Mouse (Mus musculus): ENCODE data around the gene Elmo1. TPM values are rescaled to one million over a fixed set of nuclear protein-coding genes. Genes with fewer than 3 reads are reported as not detected.

Elmo1 gene
- polyA plus RNA-seq, 1 experiment from 2014 or later: 9.5 TPM

- no peak for ATAC-seq (ENCODE audit: extremely low read depth, insufficient number of reproducible peaks, low FRiP score, low TSS enrichment)
- no peaks in the 10 kb centered on the region for H3K9me3 ChIP-seq
- 74% methylated on average over 7 of the region's 7 CpGs for WGBS
Observed at GRCm38 (mm10) chr13:20335889-20336497, 245.6 kb downstream of the Elmo1 start.

DNA sequence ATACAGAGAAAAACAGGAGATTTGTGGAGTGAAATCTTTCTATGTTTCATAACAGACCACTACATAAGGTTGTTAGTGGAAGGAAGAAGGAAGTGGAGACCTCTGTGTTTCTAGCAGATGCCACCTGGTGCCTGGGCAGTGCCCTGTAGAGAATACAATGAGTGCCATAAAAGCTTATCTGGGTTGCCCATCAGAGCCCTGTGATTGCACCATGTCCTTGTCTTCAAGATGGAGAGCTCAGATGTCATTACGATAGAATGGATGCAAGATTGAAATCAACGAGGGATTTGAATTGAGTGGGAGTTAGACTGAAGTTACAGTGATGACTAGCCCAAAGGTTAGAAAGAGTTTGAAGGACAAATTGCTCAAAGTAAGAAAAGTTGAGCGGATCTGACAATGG lies 252.5 kb downstream of the Elmo1 start:
- Histone ChIP-seq H3K36me3 (no peaks in the 10 kb centered on the region), H3K4me3 (no peak overlapping the region), H3K9ac (no peak overlapping the region), H3K4me2 (no peak overlapping the region), H3K27me3 (replicated peaks) (no peaks in the 10 kb centered on the region), H3K9me3 (no peaks in the 10 kb centered on the region), H3K4me1 (no peaks in the 10 kb centered on the region), H3K27ac (replicated peaks) (no peak overlapping the region)
- WGBS: 83% methylated on average over 3 of the region's 3 CpGs
- no peak for ATAC-seq (ENCODE audit: extremely low read depth, insufficient number of reproducible peaks, low FRiP score, low TSS enrichment)

More at GRCm38 (mm10) chr13:20335889-20336497, 245.6 kb downstream of the Elmo1 start:
- Histone ChIP-seq H3K4me1 (no peaks in the 10 kb centered on the region), H3K36me3 (no peaks in the 10 kb centered on the region), H3K9ac (no peak overlapping the region), H3K4me3 (no peak overlapping the region), H3K27me3 (replicated peaks) (no peaks in the 10 kb centered on the region), H3K4me2 (no peak overlapping the region), H3K27ac (replicated peaks) (no peak overlapping the region)

GRCm38 (mm10) chr13:20349754-20350153 lies 259.4 kb downstream of the Elmo1 start:
- WGBS: 83% methylated on average over 1 of the region's 1 CpGs

GRCm38 (mm10) chr13:20352631-20353030 lies 262.2 kb downstream of the Elmo1 start:
- H3K4me3 ChIP-seq: no peak overlapping the region
- WGBS: 88% methylated on average over 2 of the region's 2 CpGs
- ATAC-seq (ENCODE audit: extremely low read depth, insufficient number of reproducible peaks, low FRiP score, low TSS enrichment): no peak
- H3K27ac ChIP-seq (replicated peaks): no peak overlapping the region
- no peak overlapping the region for H3K9ac ChIP-seq
- H3K36me3 ChIP-seq: no peaks in the 10 kb centered on the region
- H3K9me3 ChIP-seq: no peaks in the 10 kb centered on the region
- no peak overlapping the region for H3K4me2 ChIP-seq
- H3K4me1 ChIP-seq: peaks cover 14% of the 10 kb centered on the region
- no peaks in the 10 kb centered on the region for H3K27me3 ChIP-seq (replicated peaks)

More at GRCm38 (mm10) chr13:20349754-20350153, 259.4 kb downstream of the Elmo1 start:
- H3K4me3 ChIP-seq: no peak overlapping the region
- H3K9ac ChIP-seq: no peak overlapping the region
- H3K27me3 ChIP-seq (replicated peaks): no peaks in the 10 kb centered on the region
- no peaks in the 10 kb centered on the region for H3K9me3 ChIP-seq
- no peak overlapping the region for H3K27ac ChIP-seq (replicated peaks)
- H3K4me1 ChIP-seq: peaks cover 8% of the 10 kb centered on the region
- no peak overlapping the region for H3K4me2 ChIP-seq
- H3K36me3 ChIP-seq: no peaks in the 10 kb centered on the region
- no peak for ATAC-seq (ENCODE audit: extremely low read depth, insufficient number of reproducible peaks, low FRiP score, low TSS enrichment)

- Histone ChIP-seq H3K4me2 (no peak overlapping the region), H3K27ac (replicated peaks) (peak overlapping the region; percentile 47; the same call in 1 of the 2 replicates)
- 48% methylated on average over 10 of the region's 10 CpGs for WGBS
Observed at GRCm38 (mm10) chr13:20353862-20354603, 263.6 kb downstream of the Elmo1 start.

DNA sequence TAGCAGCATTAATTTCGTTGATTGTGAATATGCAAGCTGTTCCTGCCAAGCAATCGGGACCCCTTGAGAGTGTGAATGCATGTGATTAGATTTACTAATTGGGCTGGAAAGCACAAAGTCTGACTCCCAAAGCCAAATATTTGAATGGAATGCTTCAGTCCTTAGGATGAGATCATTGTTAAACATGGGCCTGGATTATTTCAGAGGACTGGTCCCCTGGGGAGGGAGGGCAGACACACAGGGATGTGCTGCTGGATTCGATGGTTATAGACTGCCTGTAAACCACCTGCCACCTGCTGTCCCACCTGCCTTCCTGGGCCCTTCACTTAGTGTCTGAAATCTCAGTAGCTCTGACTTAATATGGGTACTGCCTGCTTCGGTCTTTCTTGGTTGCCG lies 264.2 kb downstream of the Elmo1 start:
- Histone ChIP-seq H3K27me3 (replicated peaks) (no peaks in the 10 kb centered on the region), H3K9me3 (peaks cover under 1% of the 10 kb centered on the region; the same call in 1 of the 2 replicates), H3K27ac (replicated peaks) (0 out of 2 replicates have a peak overlapping the region, but pooled peaks have one; percentile 28), H3K4me2 (no peak overlapping the region), H3K4me3 (no peak overlapping the region), H3K36me3 (no peaks in the 10 kb centered on the region), H3K9ac (no peak overlapping the region), H3K4me1 (peaks cover 14% of the 10 kb centered on the region)
- 54% methylated on average over 5 of the region's 5 CpGs for WGBS
- no peak for ATAC-seq (ENCODE audit: extremely low read depth, insufficient number of reproducible peaks, low FRiP score, low TSS enrichment)

More at GRCm38 (mm10) chr13:20353862-20354603, 263.6 kb downstream of the Elmo1 start:
- Histone ChIP-seq H3K4me1 (peaks cover 14% of the 10 kb centered on the region), H3K9me3 (no peaks in the 10 kb centered on the region), H3K4me3 (no peak overlapping the region), H3K9ac (no peak overlapping the region), H3K27me3 (replicated peaks) (no peaks in the 10 kb centered on the region), H3K36me3 (no peaks in the 10 kb centered on the region)
- no peak for ATAC-seq (ENCODE audit: extremely low read depth, insufficient number of reproducible peaks, low FRiP score, low TSS enrichment)

GRCm38 (mm10) chr13:20362541-20362940 lies 272.1 kb downstream of the Elmo1 start:
- Histone ChIP-seq H3K27ac (replicated peaks) (no peak overlapping the region), H3K4me1 (0 out of 2 replicates have a peak, but pooled peaks cover 17% of the 10 kb centered on the region), H3K9ac (no peak overlapping the region), H3K36me3 (peaks cover 6% of the 10 kb centered on the region), H3K9me3 (peaks cover 13% of the 10 kb centered on the region; the same call in 1 of the 2 replicates), H3K4me3 (no peak overlapping the region), H3K4me2 (no peak overlapping the region), H3K27me3 (replicated peaks) (no peaks in the 10 kb centered on the region)
- WGBS: 11% methylated on average over 2 of the region's 2 CpGs
- ATAC-seq (ENCODE audit: extremely low read depth, insufficient number of reproducible peaks, low FRiP score, low TSS enrichment): no peak

DNA sequence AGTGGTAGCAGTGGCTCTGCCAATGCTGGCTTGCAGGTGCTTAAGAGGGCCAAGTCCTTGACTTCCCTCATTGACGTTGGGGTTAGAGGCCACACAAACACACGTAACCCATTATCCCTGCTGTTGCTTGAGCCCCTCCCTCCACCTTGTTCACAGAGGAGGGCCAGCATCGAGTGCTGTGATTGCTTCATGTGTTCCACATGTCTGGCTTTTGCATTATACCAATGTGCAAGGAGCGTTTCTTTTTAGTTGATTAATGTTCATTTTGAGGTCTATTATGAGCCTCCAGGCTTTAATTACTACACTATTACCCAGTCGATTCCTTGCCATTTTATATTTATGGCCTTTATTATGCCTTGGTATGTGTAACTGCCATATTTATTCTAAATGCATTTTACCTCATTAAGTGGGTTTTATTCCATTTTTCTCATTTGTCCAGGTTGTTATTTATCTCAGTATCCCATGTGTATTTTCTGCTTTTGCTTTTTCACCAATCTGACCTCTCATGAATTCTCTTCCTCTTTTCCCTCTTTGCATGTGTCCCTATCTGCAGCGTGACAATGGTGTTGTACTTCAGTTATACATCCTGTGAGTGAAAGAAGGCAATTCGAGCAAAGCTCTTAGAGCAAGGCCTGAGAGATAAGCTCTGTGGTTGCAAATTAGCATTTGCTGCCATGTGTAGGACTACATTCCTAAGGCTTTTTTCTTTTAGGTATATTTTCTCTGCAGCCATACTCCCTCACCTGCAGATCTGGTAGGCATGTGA lies 275.6 kb downstream of the Elmo1 start:
- Histone ChIP-seq H3K9me3 (no peaks in the 10 kb centered on the region; the same call in 1 of the 2 replicates), H3K4me3 (no peak overlapping the region), H3K36me3 (no peaks in the 10 kb centered on the region), H3K9ac (no peak overlapping the region), H3K4me2 (no peak overlapping the region), H3K27me3 (replicated peaks) (no peaks in the 10 kb centered on the region), H3K27ac (replicated peaks) (no peak overlapping the region), H3K4me1 (0 out of 2 replicates have a peak, but pooled peaks cover 17% of the 10 kb centered on the region)
- no peak for ATAC-seq (ENCODE audit: extremely low read depth, insufficient number of reproducible peaks, low FRiP score, low TSS enrichment)
- 65% methylated on average over 7 of the region's 7 CpGs for WGBS

GRCm38 (mm10) chr13:20370036-20370802 lies 279.8 kb downstream of the Elmo1 start:
- H3K27me3 ChIP-seq (replicated peaks): no peaks in the 10 kb centered on the region
- no peak for ATAC-seq (ENCODE audit: extremely low read depth, insufficient number of reproducible peaks, low FRiP score, low TSS enrichment)
- no peak overlapping the region for H3K9ac ChIP-seq
- no peaks in the 10 kb centered on the region for H3K36me3 ChIP-seq
- H3K9me3 ChIP-seq: no peaks in the 10 kb centered on the region; the same call in 1 of the 2 replicates
- H3K4me1 ChIP-seq: peaks cover 20% of the 10 kb centered on the region
- H3K4me2 ChIP-seq: no peak overlapping the region
- H3K4me3 ChIP-seq: no peak overlapping the region
- 88% methylated on average over 5 of the region's 5 CpGs for WGBS
- H3K27ac ChIP-seq (replicated peaks): no peak overlapping the region

DNA sequence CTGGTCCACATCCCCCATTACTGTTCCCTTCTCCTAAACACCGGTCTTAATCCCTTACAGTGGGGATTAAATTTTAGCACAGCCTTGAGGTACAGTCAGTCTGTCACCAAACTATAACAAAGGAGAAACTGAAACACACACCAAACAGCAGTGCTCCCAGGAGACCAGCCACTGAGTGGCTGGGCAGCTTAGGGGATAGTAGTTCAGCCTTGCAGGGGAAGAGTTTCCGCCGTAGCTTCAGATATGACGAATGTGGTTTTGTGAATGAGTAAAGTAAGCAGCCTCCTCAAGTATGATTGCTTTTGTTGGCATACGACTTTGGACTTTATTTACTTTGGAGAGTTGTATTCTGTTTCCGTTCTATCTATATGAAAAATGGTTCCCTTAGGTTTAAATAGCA lies 281.1 kb downstream of the Elmo1 start:
- ATAC-seq (ENCODE audit: extremely low read depth, insufficient number of reproducible peaks, low FRiP score, low TSS enrichment): no peak
- Histone ChIP-seq H3K4me3 (no peak overlapping the region), H3K9me3 (no peaks in the 10 kb centered on the region; the same call in 1 of the 2 replicates), H3K4me1 (peaks cover 16% of the 10 kb centered on the region), H3K36me3 (no peaks in the 10 kb centered on the region), H3K27me3 (replicated peaks) (no peaks in the 10 kb centered on the region), H3K27ac (replicated peaks) (no peak overlapping the region), H3K4me2 (no peak overlapping the region), H3K9ac (no peak overlapping the region)
- 69% methylated on average over 6 of the region's 6 CpGs for WGBS
